Mouse (Mus musculus) liver, embryonic 14.5 days (tissue): Measurements from ENCODE around the gene Engase.

ENCODE experiments used
- CTCF ChIP-seq: IDR thresholded peaks from 2 replicates; pipeline ENCODE4 v1.5.1; 2016; ENCODE audit warnings: antibody characterized with exemption, low read depth, control low read depth
- EP300 ChIP-seq: IDR thresholded peaks from 2 replicates; pipeline ENCODE4 v1.6.1; 2016; ENCODE audit warnings: antibody characterized with exemption, low read depth

DNA sequence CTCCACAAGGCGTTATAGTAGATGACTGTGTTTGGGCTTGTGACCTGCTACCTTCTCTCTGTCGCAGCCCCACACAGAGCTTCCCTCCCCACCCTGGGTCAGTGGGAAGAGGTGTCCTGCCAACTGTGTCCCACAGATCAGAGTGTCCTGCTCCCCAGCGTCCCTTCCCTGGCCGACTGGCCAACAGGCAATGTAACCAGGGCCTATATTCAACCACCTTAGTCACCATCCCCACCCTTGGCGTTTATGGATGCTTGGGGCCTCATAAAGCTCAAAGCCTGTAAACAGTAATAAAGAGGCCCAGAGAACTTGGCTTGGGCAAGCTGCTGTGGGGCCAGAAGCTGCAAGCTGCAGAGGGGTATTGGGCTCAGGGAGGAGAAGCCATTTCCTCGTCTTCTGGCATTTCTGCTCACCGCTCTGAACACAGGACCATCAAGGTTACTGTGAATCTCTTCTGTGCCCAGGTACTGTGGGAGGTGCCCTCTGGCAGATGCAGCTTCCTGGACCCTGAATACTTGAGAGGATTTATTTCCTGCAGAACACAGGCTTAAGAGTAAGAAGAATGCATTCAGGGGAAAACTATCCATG, 1.0 kb upstream of the Engase start:
- no peak for TF ChIP-seq CTCF
- no peak for TF ChIP-seq EP300
